Mouse (Mus musculus): ENCODE measurements around the gene Hras.

GRCm38 (mm10) chr7:141206182-141206937 is 12.6 kb upstream of the Hras start:
- TF ChIP-seq CTCF (IDR thresholded peaks at IDR 0.05; ENCODE audit: low read depth, low read length) (no peak), GATA2 (IDR thresholded peaks at IDR 0.05; ENCODE audit: borderline replicate concordance, low read depth, low read length) (no peak), GATA1 (IDR thresholded peaks at IDR 0.05; ENCODE audit: borderline replicate concordance, low read length) (no peak), TAL1 (conservative IDR thresholded peaks at IDR 0.05; ENCODE audit: low read depth, low read length) (no peak), POLR2AphosphoS5 (IDR thresholded peaks at IDR 0.05; ENCODE audit: insufficient replicate concordance, low read depth, low read length) (no peak)
